Mouse (Mus musculus) hematopoietic stem cell, adult 5-6 weeks (primary cell): Measurements from ENCODE around the gene Gpcpd1. TPM values are rescaled to one million over a fixed set of nuclear protein-coding genes. Genes with fewer than 3 reads are reported as not detected.
A peak's percentile ranks its signal among the peaks of the same experiment; 100 is the strongest.

Experiments used
- ATAC-seq, 2 experiments: fragments of 125-278 bp in 1 of 2; replicated peaks in 1 of 2; 2 replicates each; pipeline ENCODE4 v1.8.0; 2016 to 2017; ENCODE audit warnings: inconsistent platforms in 2 of 2, mild to moderate bottlenecking in 2 of 2, moderate number of reproducible peaks in 2 of 2, low read depth in 1 of 2, moderate TSS enrichment in 1 of 2; ENCODE audit not compliant: low FRiP score in 2 of 2, poor library complexity in 2 of 2, severe bottlenecking in 2 of 2, insufficient read depth in 1 of 2, low TSS enrichment in 1 of 2
- total RNA-seq: library from RNA; stranded (forward); fragments of 172-1452, 232-1000 nt; gene quantifications from 2 replicates; pipeline ENCODE4 v1.2.3, GENCODE M21; 2017

Gpcpd1 gene
- total RNA-seq, 1 experiment from 2014 or later, result 37.1 TPM

GRCm38 (mm10) chr2:132512051-132512976, 75.2 kb downstream of the Gpcpd1 start:
- ATAC-seq, result peak; percentile 26 to 43; a peak in 3 of 4 replicates

DNA sequence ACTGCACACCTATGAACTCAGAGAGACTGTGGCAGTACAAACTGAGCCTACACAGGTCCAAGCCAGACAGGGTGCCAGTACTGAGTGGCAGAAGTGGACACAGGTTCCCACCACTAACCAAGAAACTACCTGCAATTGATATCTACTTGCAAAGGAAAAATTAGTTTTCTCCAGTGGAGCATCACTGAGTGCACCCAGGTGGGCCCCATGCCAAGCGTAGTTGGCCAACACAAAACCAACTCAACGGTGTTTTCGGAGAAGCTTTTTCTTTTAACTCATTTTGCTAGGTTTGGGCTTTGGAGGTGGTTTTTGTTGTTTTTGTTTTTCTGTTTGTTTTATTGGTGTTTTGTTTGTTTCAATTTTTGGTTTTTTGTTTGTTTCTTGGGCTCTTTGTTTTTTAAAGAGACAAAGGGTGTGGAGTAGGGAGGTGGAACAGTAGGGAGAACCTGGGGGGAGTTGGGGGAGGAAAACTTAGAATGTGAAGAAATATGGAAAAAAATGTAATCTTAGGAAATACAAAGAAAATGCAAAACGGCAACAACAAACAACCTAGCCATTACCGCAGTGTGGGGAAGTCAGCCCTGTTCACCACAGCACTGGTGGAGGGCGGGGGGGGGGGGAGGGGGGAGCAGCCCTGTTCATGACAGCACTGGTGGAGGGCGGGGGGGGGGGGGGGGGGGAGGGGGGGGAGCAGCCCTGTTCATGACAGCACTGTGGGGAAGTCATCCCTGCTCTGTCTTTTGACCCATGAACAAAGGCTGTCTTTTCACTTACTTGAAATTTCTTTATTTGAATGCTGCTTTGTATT, 76.3 kb downstream of the Gpcpd1 start:
- peak in 1 of 2 experiments; percentile 13; a peak in 1 of 4 replicates for ATAC-seq

GRCm38 (mm10) chr2:132509714-132510113, 77.8 kb downstream of the Gpcpd1 start:
- ATAC-seq, result no peak

GRCm38 (mm10) chr2:132509261-132509660, 78.3 kb downstream of the Gpcpd1 start:
- 0 out of 4 replicates have a peak, but pooled peaks of 1 of the 2 experiments have one; percentile 13 for ATAC-seq

- ATAC-seq, result no peak
Measured at GRCm38 (mm10) chr2:132507521-132507920, 80.0 kb downstream of the Gpcpd1 start.

GRCm38 (mm10) chr2:132507091-132507490, 80.4 kb downstream of the Gpcpd1 start:
- no peak for ATAC-seq

GRCm38 (mm10) chr2:132505828-132506227, 81.7 kb downstream of the Gpcpd1 start:
- ATAC-seq, result no peak

GRCm38 (mm10) chr2:132498344-132498743, 89.2 kb downstream of the Gpcpd1 start:
- ATAC-seq, result no peak

- peak; percentile 32 to 58; a peak in 2 of 4 replicates for ATAC-seq
Measured at GRCm38 (mm10) chr2:132497412-132498135, 90.0 kb downstream of the Gpcpd1 start.

DNA sequence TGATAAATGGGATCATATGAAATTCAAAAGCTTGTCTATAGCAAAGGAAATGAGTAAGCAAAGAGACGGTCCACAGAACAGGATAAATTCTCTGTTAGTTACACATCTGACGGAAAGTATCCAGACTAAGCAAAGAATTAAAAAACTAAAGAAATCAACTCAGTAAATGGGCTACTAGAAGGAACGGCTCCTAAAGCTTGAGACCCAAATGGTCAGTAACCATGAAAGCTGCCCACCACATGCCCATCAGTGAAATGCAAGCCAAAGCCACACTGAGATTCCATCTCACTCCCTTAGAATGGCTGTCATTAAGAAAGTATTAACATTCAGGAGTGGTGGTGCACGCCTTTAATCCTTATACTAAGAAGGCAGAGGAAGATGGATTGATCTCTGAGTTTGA, 94.3 kb downstream of the Gpcpd1 start:
- no peak for ATAC-seq

- no peak for ATAC-seq
Measured at GRCm38 (mm10) chr2:132485454-132485853, 102.1 kb downstream of the Gpcpd1 start.

DNA sequence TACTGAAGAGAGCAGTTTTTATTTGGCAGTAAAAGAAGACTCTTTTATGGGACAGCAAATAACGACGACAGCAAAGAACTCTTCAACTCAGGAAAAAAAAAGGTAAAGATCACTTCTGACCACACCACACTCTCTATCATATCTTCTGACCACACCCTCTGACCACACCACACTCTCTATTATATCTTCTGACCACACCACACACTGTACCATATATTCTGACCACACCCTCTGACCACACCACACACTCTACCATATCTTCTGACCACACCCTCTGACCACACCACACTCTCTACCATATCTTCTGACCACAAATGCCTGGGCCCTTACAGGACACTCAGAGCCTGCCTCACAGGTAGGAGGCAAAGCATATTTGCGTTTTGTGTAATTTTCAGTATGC, 106.0 kb downstream of the Gpcpd1 start:
- ATAC-seq, result 0 out of 4 replicates have a peak, but pooled peaks of 1 of the 2 experiments have one; percentile 14

Other genes starting within 250 kb of the Gpcpd1 start
- not detected in 2 replicates for gene Prokr2, start 202.3 kb downstream of the Gpcpd1 start, total RNA-seq
- gene Shld1, start 99.2 kb upstream of the Gpcpd1 start, total RNA-seq, result 3.7 and 5.8 TPM in 2 replicates
- gene Chgb, start 193.5 kb upstream of the Gpcpd1 start, total RNA-seq, result not detected in 2 replicates
- gene Trmt6, start 228.3 kb upstream of the Gpcpd1 start, total RNA-seq, result 41.8 and 42.3 TPM in 2 replicates
- gene Mcm8, start 228.4 kb upstream of the Gpcpd1 start, total RNA-seq, result 16.3 and 17.1 TPM in 2 replicates